Mouse (Mus musculus): ENCODE measurements around the gene Dnajc21. TPM values are rescaled to one million over a fixed set of nuclear protein-coding genes. Genes with fewer than 3 reads are reported as not detected.

Dnajc21 gene
- polyA plus RNA-seq, 1 experiment from 2014 or later, result 6.2 TPM

- Histone ChIP-seq H3K4me2 (ENCODE audit: low read depth, low read length) (no peak overlapping the region), H3K9me3 (replicated peaks; ENCODE audit: control insufficient read depth, low read length) (no peaks in the 10 kb centered on the region), H3K36me3 (ENCODE audit: control insufficient read depth, insufficient read depth) (no peaks in the 10 kb centered on the region), H3K27ac (ENCODE audit: low read length) (no peak overlapping the region), H3K27me3 (ENCODE audit: control insufficient read depth, insufficient read depth, low read length) (no peaks in the 10 kb centered on the region), H3K9ac (ENCODE audit: low read length) (no peak overlapping the region), H3K4me1 (ENCODE audit: control insufficient read depth, insufficient read depth, low read length) (no peaks in the 10 kb centered on the region), H3K4me3 (ENCODE audit: low read length) (no peak overlapping the region)
- 85% methylated on average over 6 of the region's 6 CpGs for WGBS
- no peak for ATAC-seq (replicated peaks; ENCODE audit: extremely low read depth, insufficient read depth, low FRiP score)
These were observed 56.7 kb downstream of the Dnajc21 start for GRCm38 (mm10) chr15:10413656-10414055.

- Histone ChIP-seq H3K4me1 (ENCODE audit: control insufficient read depth, insufficient read depth, low read length) (no peaks in the 10 kb centered on the region), H3K9ac (ENCODE audit: low read length) (no peak overlapping the region), H3K27me3 (ENCODE audit: control insufficient read depth, insufficient read depth, low read length) (no peaks in the 10 kb centered on the region), H3K4me3 (ENCODE audit: low read length) (no peak overlapping the region), H3K27ac (ENCODE audit: low read length) (no peak overlapping the region), H3K36me3 (ENCODE audit: control insufficient read depth, insufficient read depth) (no peaks in the 10 kb centered on the region), H3K4me2 (ENCODE audit: low read depth, low read length) (no peak overlapping the region), H3K9me3 (replicated peaks; ENCODE audit: control insufficient read depth, low read length) (no peaks in the 10 kb centered on the region)
- no peak for ATAC-seq (replicated peaks; ENCODE audit: extremely low read depth, insufficient read depth, low FRiP score)
- 78% methylated on average over 2 of the region's 2 CpGs for WGBS
These were observed 59.4 kb downstream of the Dnajc21 start for GRCm38 (mm10) chr15:10410881-10411280.

DNA sequence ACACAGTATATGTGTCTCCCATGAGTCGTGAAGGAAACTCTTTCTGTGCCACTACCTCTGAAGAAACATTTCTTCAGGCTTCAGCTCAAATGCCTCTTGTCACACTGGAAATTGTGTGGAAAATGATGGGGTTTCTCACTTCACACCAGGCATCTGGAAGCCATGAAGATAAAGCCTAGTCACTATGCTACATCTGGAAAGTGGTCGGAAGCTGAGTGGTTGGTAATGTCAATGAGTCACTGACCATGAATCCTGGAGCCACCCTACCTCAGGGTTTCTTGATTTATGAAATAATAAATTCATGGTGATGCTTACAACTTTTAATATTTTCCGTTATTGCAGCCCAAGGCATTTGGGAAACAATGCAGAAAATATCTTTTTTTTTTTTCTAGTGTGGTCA lies 60.5 kb downstream of the Dnajc21 start:
- WGBS, result 77% methylated on average over 3 of the region's 3 CpGs
- Histone ChIP-seq H3K4me1 (ENCODE audit: control insufficient read depth, insufficient read depth, low read length) (no peaks in the 10 kb centered on the region), H3K27me3 (ENCODE audit: control insufficient read depth, insufficient read depth, low read length) (no peaks in the 10 kb centered on the region), H3K4me3 (ENCODE audit: low read length) (no peak overlapping the region), H3K36me3 (ENCODE audit: control insufficient read depth, insufficient read depth) (no peaks in the 10 kb centered on the region), H3K9me3 (replicated peaks; ENCODE audit: control insufficient read depth, low read length) (no peaks in the 10 kb centered on the region), H3K27ac (ENCODE audit: low read length) (no peak overlapping the region), H3K4me2 (ENCODE audit: low read depth, low read length) (no peak overlapping the region), H3K9ac (ENCODE audit: low read length) (no peak overlapping the region)
- no peak for ATAC-seq (replicated peaks; ENCODE audit: extremely low read depth, insufficient read depth, low FRiP score)

DNA sequence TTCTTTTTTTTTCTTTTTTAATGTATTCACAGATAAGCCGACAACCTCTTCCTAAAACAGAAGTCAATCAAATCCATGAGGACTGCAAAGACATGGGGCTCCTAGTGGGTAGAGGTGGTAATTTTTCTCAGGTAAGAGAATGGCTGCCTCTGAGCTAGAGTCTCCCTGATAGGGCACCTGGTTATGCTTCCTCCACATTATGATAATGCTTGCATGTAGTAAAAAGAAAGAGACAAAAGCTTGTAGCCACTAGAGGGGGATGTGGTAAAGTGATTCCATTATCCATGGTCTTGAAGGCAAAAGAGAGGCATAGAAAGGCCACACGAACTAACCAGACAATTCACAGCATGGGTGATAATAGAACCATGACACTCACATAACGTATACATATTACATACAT lies 69.9 kb downstream of the Dnajc21 start:
- 61% methylated on average over 3 of the region's 3 CpGs for WGBS
- Histone ChIP-seq H3K4me2 (ENCODE audit: low read depth, low read length) (no peak overlapping the region), H3K9me3 (replicated peaks; ENCODE audit: control insufficient read depth, low read length) (no peaks in the 10 kb centered on the region), H3K27me3 (ENCODE audit: control insufficient read depth, insufficient read depth, low read length) (no peaks in the 10 kb centered on the region), H3K9ac (ENCODE audit: low read length) (no peak overlapping the region), H3K36me3 (ENCODE audit: control insufficient read depth, insufficient read depth) (no peaks in the 10 kb centered on the region), H3K27ac (ENCODE audit: low read length) (no peak overlapping the region), H3K4me1 (ENCODE audit: control insufficient read depth, insufficient read depth, low read length) (no peaks in the 10 kb centered on the region), H3K4me3 (ENCODE audit: low read length) (no peak overlapping the region)
- no peak for ATAC-seq (replicated peaks; ENCODE audit: extremely low read depth, insufficient read depth, low FRiP score)

DNA sequence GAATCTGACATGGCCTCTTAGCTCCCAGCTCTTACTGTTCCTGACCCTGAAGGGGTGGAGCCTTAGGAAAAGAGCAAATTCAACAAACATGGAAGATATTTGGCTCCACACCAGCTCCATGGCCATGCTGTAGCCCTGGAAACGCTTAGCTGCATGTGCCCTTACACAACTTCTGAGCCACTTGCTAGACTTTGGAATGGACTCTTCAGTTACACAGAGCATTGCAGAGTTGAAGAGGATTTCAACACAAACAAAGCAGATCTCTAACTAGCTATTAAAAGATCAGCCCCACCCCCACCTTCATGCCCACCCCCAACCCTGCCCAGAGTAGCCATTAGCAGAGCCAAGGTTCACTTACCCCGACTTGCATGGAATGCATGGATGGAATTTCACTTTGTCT lies 70.5 kb downstream of the Dnajc21 start:
- H3K27me3 ChIP-seq (ENCODE audit: control insufficient read depth, insufficient read depth, low read length), result no peaks in the 10 kb centered on the region
- H3K4me2 ChIP-seq (ENCODE audit: low read depth, low read length), result no peak overlapping the region
- WGBS, result 49% methylated on average over 2 of the region's 2 CpGs
- H3K9ac ChIP-seq (ENCODE audit: low read length), result no peak overlapping the region
- no peak overlapping the region for H3K27ac ChIP-seq (ENCODE audit: low read length)
- ATAC-seq (replicated peaks; ENCODE audit: extremely low read depth, insufficient read depth, low FRiP score), result no peak
- no peaks in the 10 kb centered on the region for H3K36me3 ChIP-seq (ENCODE audit: control insufficient read depth, insufficient read depth)
- no peak overlapping the region for H3K4me3 ChIP-seq (ENCODE audit: low read length)
- no peaks in the 10 kb centered on the region for H3K4me1 ChIP-seq (ENCODE audit: control insufficient read depth, insufficient read depth, low read length)
- no peaks in the 10 kb centered on the region for H3K9me3 ChIP-seq (replicated peaks; ENCODE audit: control insufficient read depth, low read length)

Other genes starting within 250 kb of the Dnajc21 start
- not detected in 2 replicates for gene Gm21973, start 145.1 kb downstream of the Dnajc21 start, polyA plus RNA-seq (2015; fragmentation: Nextera tagmentation; extraction: Ambion mirVana)
- gene Agxt2, start 112.0 kb downstream of the Dnajc21 start, polyA plus RNA-seq (2015; fragmentation: Nextera tagmentation; extraction: Ambion mirVana), result not detected in 2 replicates
- gene Brix1, start 15.4 kb upstream of the Dnajc21 start, polyA plus RNA-seq (2015; fragmentation: Nextera tagmentation; extraction: Ambion mirVana), result 48.5 and 63.7 TPM in 2 replicates
- 18.0 and 24.3 TPM in 2 replicates for gene Rad1, start 15.5 kb upstream of the Dnajc21 start, polyA plus RNA-seq (2015; fragmentation: Nextera tagmentation; extraction: Ambion mirVana)
- not detected in 2 replicates for gene Ttc23l, start 88.2 kb upstream of the Dnajc21 start, polyA plus RNA-seq (2015; fragmentation: Nextera tagmentation; extraction: Ambion mirVana)
- gene Rai14, start 244.1 kb upstream of the Dnajc21 start, polyA plus RNA-seq (2015; fragmentation: Nextera tagmentation; extraction: Ambion mirVana), result 12.7 and 16.7 TPM in 2 replicates